Mouse (Mus musculus) MEL (cell line): ENCODE data around the gene Rgcc. TPM values are rescaled to one million over a fixed set of nuclear protein-coding genes. Genes with fewer than 3 reads are reported as not detected.

Experiments used
- DNase-seq: peaks from one replicate; pipeline ENCODE4 v3.0.0; 2011; ENCODE audit warnings: low read depth, low spot score
- H3K27ac ChIP-seq: 2 replicates; pipeline ENCODE4 v1.5.1; 2012; ENCODE audit warnings: low read depth, mild to moderate bottlenecking, control low read depth, low read length, moderate library complexity; ENCODE audit not compliant: control insufficient read depth
- H3K27me3 ChIP-seq, 2 experiments: fragments of 150-350 bp in 1 of 2; sonication (generic) in 1 of 2; 2 replicates each; pipeline ENCODE4 v1.6.1; 2012; ENCODE audit warnings: low read length in 2 of 2, mild to moderate bottlenecking in 2 of 2, improper control_type of control experiment in 1 of 2, moderate library complexity in 1 of 2; ENCODE audit not compliant: insufficient read depth in 2 of 2, control insufficient read depth in 1 of 2
- H3K36me3 ChIP-seq, 2 experiments: 2 replicates each; pipeline ENCODE4 v1.6.1; 2012 to 2014; ENCODE audit warnings: low read length in 2 of 2, improper control_type of control experiment in 1 of 2, inconsistent platforms in 1 of 2, mild to moderate bottlenecking in 1 of 2; ENCODE audit not compliant: insufficient read depth in 2 of 2, control insufficient read depth in 1 of 2
- H3K4me1 ChIP-seq, 2 experiments: fragments of 150-350 bp in 1 of 2; sonication (generic) in 1 of 2; 2 replicates each; pipeline ENCODE4 v1.6.1; 2012; ENCODE audit warnings: low read length in 2 of 2, improper control_type of control experiment in 1 of 2, mild to moderate bottlenecking in 1 of 2; ENCODE audit not compliant: insufficient read depth in 2 of 2, control insufficient read depth in 1 of 2
- H3K4me3 ChIP-seq, 2 experiments: fragments of 150-350 bp in 1 of 2; sonication (generic) in 1 of 2; 2 replicates each; pipeline ENCODE4 v1.5.1; 2012; ENCODE audit warnings: low read depth in 2 of 2, low read length in 2 of 2, mild to moderate bottlenecking in 2 of 2, moderate library complexity in 2 of 2, control low read depth in 1 of 2, improper control_type of control experiment in 1 of 2; ENCODE audit not compliant: control insufficient read depth in 1 of 2, insufficient read depth in 1 of 2
- H3K79me2 ChIP-seq: 2 replicates; pipeline ENCODE4 v1.6.1; 2012; ENCODE audit warnings: mild to moderate bottlenecking, low read length, moderate library complexity; ENCODE audit not compliant: control insufficient read depth, poor library complexity, insufficient read depth
- H3K9ac ChIP-seq: 2 replicates; pipeline ENCODE4 v1.6.1; 2012; ENCODE audit warnings: low read depth, mild to moderate bottlenecking, control low read depth, low read length, moderate library complexity; ENCODE audit not compliant: control insufficient read depth, poor library complexity, severe bottlenecking
- H3K9me3 ChIP-seq: fragments of 150-350 bp; sonication (generic); replicated peaks from 2 replicates; pipeline ENCODE4 v1.6.1; 2012; ENCODE audit warnings: mild to moderate bottlenecking, low read length, improper control_type of control experiment, moderate library complexity; ENCODE audit not compliant: insufficient read depth
- BHLHE40 ChIP-seq: IDR thresholded peaks from 2 replicates; pipeline ENCODE4 v1.6.1; 2012; ENCODE audit warnings: low read depth, mild to moderate bottlenecking, inconsistent platforms, low read length, improper control_type of control experiment, borderline replicate concordance
- CHD1 ChIP-seq: IDR thresholded peaks from 2 replicates; pipeline ENCODE4 v1.6.1; 2012; ENCODE audit warnings: low read depth, mild to moderate bottlenecking, inconsistent platforms, low read length, improper control_type of control experiment
- E2F4 ChIP-seq: IDR thresholded peaks from 2 replicates; pipeline ENCODE4 v1.6.1; 2011; ENCODE audit warnings: low read depth, low read length, improper control_type of control experiment, borderline replicate concordance
- EP300 ChIP-seq, 2 experiments: IDR thresholded peaks; 2 replicates each; pipeline ENCODE4 v1.6.1; 2011; ENCODE audit warnings: improper control_type of control experiment in 2 of 2, low read length in 2 of 2, low read depth in 1 of 2, mild to moderate bottlenecking in 1 of 2
- ETS1 ChIP-seq: IDR thresholded peaks from 2 replicates; pipeline ENCODE4 v1.6.1; 2012; ENCODE audit warnings: low read depth, mild to moderate bottlenecking, inconsistent platforms, low read length, improper control_type of control experiment, moderate library complexity
- HCFC1 ChIP-seq: IDR thresholded peaks from 2 replicates; pipeline ENCODE4 v1.6.1; 2012; ENCODE audit warnings: low read depth, mild to moderate bottlenecking, inconsistent platforms, low read length, improper control_type of control experiment, moderate library complexity
- JUND ChIP-seq: IDR thresholded peaks from 2 replicates; pipeline ENCODE4 v1.6.1; 2011; ENCODE audit warnings: low read depth, mild to moderate bottlenecking, improper control_type of control experiment, low read length
- MAFK ChIP-seq: IDR thresholded peaks from 2 replicates; pipeline ENCODE4 v1.6.1; 2011; ENCODE audit warnings: low read depth, mild to moderate bottlenecking, low read length, improper control_type of control experiment, borderline replicate concordance
- MAZ ChIP-seq: IDR thresholded peaks from 2 replicates; pipeline ENCODE4 v1.6.1; 2012; ENCODE audit warnings: low read depth, mild to moderate bottlenecking, inconsistent platforms, low read length, improper control_type of control experiment
- MEF2A ChIP-seq: IDR thresholded peaks from 2 replicates; pipeline ENCODE4 v1.6.1; 2014; ENCODE audit warnings: low read depth, mild to moderate bottlenecking, inconsistent platforms, low read length, improper control_type of control experiment; ENCODE audit not compliant: poor library complexity, insufficient replicate concordance, severe bottlenecking; ENCODE audit errors: extremely low read depth
- MXI1 ChIP-seq: IDR thresholded peaks from 2 replicates; pipeline ENCODE4 v1.6.1; 2011; ENCODE audit warnings: mild to moderate bottlenecking, low read depth, low read length, improper control_type of control experiment
- MYC ChIP-seq: IDR thresholded peaks from 2 replicates; pipeline ENCODE4 v1.6.1; 2011; ENCODE audit warnings: low read depth, mild to moderate bottlenecking, low read length, improper control_type of control experiment, moderate library complexity
- NELFE ChIP-seq: IDR thresholded peaks from 2 replicates; pipeline ENCODE4 v1.6.1; 2011; ENCODE audit warnings: low read depth, low read length, improper control_type of control experiment
- NRF1 ChIP-seq: IDR thresholded peaks from 2 replicates; pipeline ENCODE4 v1.6.1; 2014; ENCODE audit warnings: low read depth, mild to moderate bottlenecking, inconsistent platforms, low read length, improper control_type of control experiment, moderate library complexity; ENCODE audit not compliant: poor library complexity, insufficient read depth, severe bottlenecking
- POLR2A ChIP-seq, 2 experiments: IDR thresholded peaks; 2 replicates each; pipeline ENCODE4 v1.6.1; 2011 to 2012; ENCODE audit warnings: low read length in 2 of 2, mild to moderate bottlenecking in 2 of 2, control low read depth in 1 of 2, improper control_type of control experiment in 1 of 2, low read depth in 1 of 2, moderate library complexity in 1 of 2; ENCODE audit not compliant: control insufficient read depth in 1 of 2, insufficient read depth in 1 of 2, poor library complexity in 1 of 2
- RCOR1 ChIP-seq: IDR thresholded peaks from 2 replicates; pipeline ENCODE4 v1.6.1; 2012; ENCODE audit warnings: low read depth, mild to moderate bottlenecking, inconsistent platforms, low read length, improper control_type of control experiment
- SIN3A ChIP-seq: IDR thresholded peaks from 2 replicates; pipeline ENCODE4 v1.6.1; 2012; ENCODE audit warnings: low read length, improper control_type of control experiment, inconsistent platforms
- SMC3 ChIP-seq: IDR thresholded peaks from 2 replicates; pipeline ENCODE4 v1.6.1; 2011; ENCODE audit warnings: low read depth, low read length, improper control_type of control experiment
- TAL1 ChIP-seq: IDR thresholded peaks from 2 replicates; pipeline ENCODE4 v1.6.1; 2012; ENCODE audit warnings: mild to moderate bottlenecking, inconsistent platforms, low read length, moderate library complexity, mixed read lengths
- TBP ChIP-seq: IDR thresholded peaks from 2 replicates; pipeline ENCODE4 v1.8.0; 2011; ENCODE audit warnings: low read depth, low read length, improper control_type of control experiment
- TCF12 ChIP-seq: IDR thresholded peaks from 2 replicates; pipeline ENCODE4 v1.6.1; 2014; ENCODE audit warnings: low read depth, mild to moderate bottlenecking, inconsistent platforms, low read length, improper control_type of control experiment, moderate library complexity
- USF1 ChIP-seq: IDR thresholded peaks from 2 replicates; pipeline ENCODE4 v1.6.1; 2014; ENCODE audit warnings: low read depth, mild to moderate bottlenecking, inconsistent platforms, low read length, improper control_type of control experiment, moderate library complexity
- USF2 ChIP-seq, 2 experiments: IDR thresholded peaks; 2 replicates each; pipeline ENCODE4 v1.6.1; 2011 to 2012; ENCODE audit warnings: improper control_type of control experiment in 2 of 2, low read length in 2 of 2, borderline replicate concordance in 1 of 2, inconsistent platforms in 1 of 2, low read depth in 1 of 2, mild to moderate bottlenecking in 1 of 2; ENCODE audit not compliant: insufficient read depth in 1 of 2
- ZC3H11A ChIP-seq: IDR thresholded peaks from 2 replicates; pipeline ENCODE4 v1.6.1; 2012; ENCODE audit warnings: low read depth, mild to moderate bottlenecking, inconsistent platforms, low read length, improper control_type of control experiment
- ZKSCAN1 ChIP-seq: IDR thresholded peaks from 2 replicates; pipeline ENCODE4 v1.6.1; 2012; ENCODE audit warnings: low read depth, mild to moderate bottlenecking, inconsistent platforms, low read length, improper control_type of control experiment, moderate library complexity
- ZNF384 ChIP-seq: IDR thresholded peaks from 2 replicates; pipeline ENCODE4 v1.6.1; 2012; ENCODE audit warnings: low read depth, mild to moderate bottlenecking, inconsistent platforms, low read length, improper control_type of control experiment
- polyA plus RNA-seq, 2 experiments: library from polyadenylated mRNA; stranded (reverse) in 1 of 2; unstranded in 1 of 2; fragments of >175 nt in 1 of 2; fragments of >200 nt in 1 of 2; gene quantifications; 2 replicates each; pipeline versions ENCODE4 v1.2.1 to v1.2.4; 2012; ENCODE audit warnings: low replicate concordance in 2 of 2, low read depth in 1 of 2; ENCODE audit not compliant: insufficient read length in 2 of 2, insufficient read depth in 1 of 2, missing spikeins in 1 of 2
- total RNA-seq: library from RNA; depleted of rRNA; stranded (reverse); fragments of 300-350 nt; gene quantifications from 2 replicates; pipeline ENCODE4 v1.2.3, GENCODE M21; 2012

Rgcc gene
- total and polyA plus RNA-seq, 3 experiments = 1.2 to 1.8 TPM; not detected in 1

- Histone ChIP-seq H3K27me3 (no peaks in the 10 kb centered on the region), H3K36me3 (no peaks in the 10 kb centered on the region), H3K9ac (no peak overlapping the region), H3K79me2 (no peaks in the 10 kb centered on the region), H3K4me3 (no peak overlapping the region), H3K9me3 (no peaks in the 10 kb centered on the region), H3K4me1 (no peaks in the 10 kb centered on the region), H3K27ac (no peak overlapping the region)
- DNase-seq = no peak
- TF ChIP-seq SMC3 = no peak
- TF ChIP-seq ZC3H11A = no peak
- no peak for TF ChIP-seq POLR2A (IDR thresholded peaks at IDR 0.05; ENCODE audit: control insufficient read depth in 1 of 2, insufficient read depth in 1 of 2, low read depth in 1 of 2, low read length in 2 of 2, poor library complexity in 1 of 2)
- TF ChIP-seq ETS1 = no peak
- TF ChIP-seq SIN3A = no peak
- no peak for TF ChIP-seq MAFK
- TF ChIP-seq USF2 (IDR thresholded peaks at IDR 0.05; ENCODE audit: borderline replicate concordance in 1 of 2, insufficient read depth in 1 of 2, low read depth in 1 of 2, low read length in 2 of 2) = no peak
- no peak for TF ChIP-seq JUND
- no peak for TF ChIP-seq MYC
- no peak for TF ChIP-seq NRF1
- TF ChIP-seq MXI1 = no peak
- TF ChIP-seq EP300 (IDR thresholded peaks at IDR 0.05; ENCODE audit: low read depth in 1 of 2, low read length in 2 of 2) = no peak
- TF ChIP-seq TAL1 = no peak
- TF ChIP-seq USF1 = no peak
- TF ChIP-seq MAZ = no peak
- no peak for TF ChIP-seq MEF2A
- TF ChIP-seq TBP = no peak
- no peak for TF ChIP-seq CHD1
Observed at GRCm38 (mm10) chr14:79285549-79285948, 15.9 kb downstream of the Rgcc start.

GRCm38 (mm10) chr14:79284616-79285015 is 16.8 kb downstream of the Rgcc start:
- H3K9ac ChIP-seq = no peak overlapping the region
- no peaks in the 10 kb centered on the region for H3K36me3 ChIP-seq
- no peaks in the 10 kb centered on the region for H3K9me3 ChIP-seq
- H3K27me3 ChIP-seq = no peaks in the 10 kb centered on the region
- no peak for DNase-seq
- no peaks in the 10 kb centered on the region for H3K4me1 ChIP-seq
- TF ChIP-seq ZNF384 = no peak
- TF ChIP-seq USF1 = no peak
- TF ChIP-seq RCOR1 = no peak
- no peak for TF ChIP-seq BHLHE40
- TF ChIP-seq ETS1 = no peak
- no peak for TF ChIP-seq ZKSCAN1
- TF ChIP-seq NELFE = no peak
- TF ChIP-seq HCFC1 = no peak
- TF ChIP-seq MXI1 = no peak
- TF ChIP-seq CHD1 = no peak
- TF ChIP-seq SMC3 = no peak
- no peak for TF ChIP-seq E2F4
- TF ChIP-seq JUND = no peak
- no peak for TF ChIP-seq MEF2A
- no peak for TF ChIP-seq USF2 (IDR thresholded peaks at IDR 0.05; ENCODE audit: borderline replicate concordance in 1 of 2, insufficient read depth in 1 of 2, low read depth in 1 of 2, low read length in 2 of 2)
- TF ChIP-seq TCF12 = no peak
- TF ChIP-seq, all 39 proteins: peak for 0
- Histone ChIP-seq H3K27ac (no peak overlapping the region), H3K4me3 (no peak overlapping the region), H3K79me2 (no peaks in the 10 kb centered on the region)
